Mouse (Mus musculus): ENCODE results near the gene Ovol3.
"Not testable (repeated sequence)": the region's sequence is repeated elsewhere in the genome, so short reads cannot be mapped to it uniquely, and the experiment has no call there.

Gene Ovol3

GRCm38 (mm10) chr7:30222205-30222604, 13.3 kb downstream of the Ovol3 start:
- DNase-seq, result no peak

DNA sequence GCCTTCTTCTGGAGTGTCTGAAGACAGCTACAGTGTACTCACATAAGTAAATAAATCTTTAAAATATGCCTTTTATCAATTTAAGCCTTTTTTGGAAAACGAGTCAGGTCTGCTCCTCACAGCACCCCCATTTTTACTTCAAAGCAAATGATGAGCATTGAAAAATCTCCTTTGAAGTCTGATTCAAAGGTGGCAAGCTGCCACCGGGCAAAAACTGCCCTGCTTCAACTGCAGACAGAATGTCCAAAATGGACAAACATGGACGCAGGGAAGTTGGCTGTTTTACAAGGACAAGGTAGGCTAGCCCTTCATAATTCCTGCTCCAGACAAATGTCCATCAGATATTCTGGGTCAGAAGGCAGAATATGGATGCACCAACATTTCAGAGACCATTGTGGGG, 14.1 kb downstream of the Ovol3 start:
- DNase-seq, result no peak

- DNase-seq, result peak in 1 of 2 experiments; percentile 39
Observed at GRCm38 (mm10) chr7:30220008-30220356, 15.5 kb downstream of the Ovol3 start.

GRCm38 (mm10) chr7:30219293-30220007, 16.1 kb downstream of the Ovol3 start:
- peak; percentile 84 to 88 for DNase-seq

- DNase-seq, result no peak
Observed at GRCm38 (mm10) chr7:30217277-30217676, 18.2 kb downstream of the Ovol3 start.

- peak; percentile 89 to 90 for DNase-seq
Observed at GRCm38 (mm10) chr7:30216723-30217151, 18.8 kb downstream of the Ovol3 start.

- DNase-seq, result no peak
Observed at GRCm38 (mm10) chr7:30215875-30216274, 19.6 kb downstream of the Ovol3 start.

DNA sequence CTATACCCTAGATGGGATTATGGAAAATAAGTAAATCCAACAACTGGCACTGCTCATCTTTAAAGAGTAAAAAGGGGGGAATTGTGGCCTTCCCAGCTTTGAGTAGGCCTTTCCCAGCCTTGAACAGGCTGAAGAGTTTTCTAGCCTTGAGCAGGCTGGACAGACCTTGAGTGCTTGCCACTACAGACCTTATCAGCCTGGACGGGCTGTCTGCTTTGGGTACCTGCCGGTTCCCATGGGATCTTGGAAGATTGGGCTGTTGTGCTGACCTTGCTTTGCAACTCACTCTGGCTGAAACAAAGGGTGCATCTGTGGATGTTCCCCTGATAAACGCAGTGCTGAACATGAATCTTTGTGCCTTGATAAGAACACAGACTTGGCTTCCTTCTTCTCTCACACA, 21.6 kb downstream of the Ovol3 start:
- DNase-seq, result no peak

- no peak for DNase-seq
Observed at GRCm38 (mm10) chr7:30211025-30211424, 24.5 kb downstream of the Ovol3 start.

DNA sequence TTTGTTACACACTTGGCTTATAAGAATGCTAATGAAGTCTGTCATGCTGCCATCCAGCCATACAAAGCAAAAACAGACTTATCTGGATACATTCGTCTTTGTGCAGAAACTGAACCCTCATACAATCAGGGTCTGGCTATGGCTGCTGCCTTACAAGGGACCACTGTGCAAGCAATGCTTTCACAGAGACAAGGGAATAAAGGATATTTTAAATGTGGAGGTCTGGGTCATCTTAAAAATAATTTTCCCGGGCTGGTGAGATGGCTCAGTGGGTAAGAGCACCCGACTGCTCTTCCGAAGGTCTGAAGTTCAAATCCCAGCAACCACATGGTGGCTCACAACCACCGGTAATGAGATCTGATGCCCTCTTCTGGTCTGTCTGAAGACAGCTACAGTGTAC, 29.2 kb downstream of the Ovol3 start:
- DNase-seq, result not testable (repeated sequence)

GRCm38 (mm10) chr7:30205383-30205782, 30.1 kb downstream of the Ovol3 start:
- DNase-seq, result peak; percentile 74 to 81

DNA sequence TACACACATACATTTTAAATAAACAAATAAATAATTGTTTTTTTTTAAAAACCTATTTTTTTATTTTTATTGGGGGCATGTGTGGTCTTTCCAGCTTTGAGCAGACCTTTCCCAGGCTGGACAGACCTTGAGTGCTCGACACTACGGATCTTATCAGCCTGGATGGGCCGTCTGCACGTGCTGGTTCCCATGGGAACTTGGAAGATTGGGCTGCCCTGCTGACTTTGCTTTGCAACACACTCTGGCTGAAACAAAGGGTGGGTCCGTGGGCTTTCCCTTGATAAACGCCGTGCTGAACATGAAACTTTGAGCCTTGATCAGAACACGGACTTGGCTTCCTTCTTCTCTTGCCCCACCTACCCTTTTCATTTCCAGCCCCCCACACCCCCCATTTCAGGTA, 31.1 kb downstream of the Ovol3 start:
- no peak for DNase-seq

DNA sequence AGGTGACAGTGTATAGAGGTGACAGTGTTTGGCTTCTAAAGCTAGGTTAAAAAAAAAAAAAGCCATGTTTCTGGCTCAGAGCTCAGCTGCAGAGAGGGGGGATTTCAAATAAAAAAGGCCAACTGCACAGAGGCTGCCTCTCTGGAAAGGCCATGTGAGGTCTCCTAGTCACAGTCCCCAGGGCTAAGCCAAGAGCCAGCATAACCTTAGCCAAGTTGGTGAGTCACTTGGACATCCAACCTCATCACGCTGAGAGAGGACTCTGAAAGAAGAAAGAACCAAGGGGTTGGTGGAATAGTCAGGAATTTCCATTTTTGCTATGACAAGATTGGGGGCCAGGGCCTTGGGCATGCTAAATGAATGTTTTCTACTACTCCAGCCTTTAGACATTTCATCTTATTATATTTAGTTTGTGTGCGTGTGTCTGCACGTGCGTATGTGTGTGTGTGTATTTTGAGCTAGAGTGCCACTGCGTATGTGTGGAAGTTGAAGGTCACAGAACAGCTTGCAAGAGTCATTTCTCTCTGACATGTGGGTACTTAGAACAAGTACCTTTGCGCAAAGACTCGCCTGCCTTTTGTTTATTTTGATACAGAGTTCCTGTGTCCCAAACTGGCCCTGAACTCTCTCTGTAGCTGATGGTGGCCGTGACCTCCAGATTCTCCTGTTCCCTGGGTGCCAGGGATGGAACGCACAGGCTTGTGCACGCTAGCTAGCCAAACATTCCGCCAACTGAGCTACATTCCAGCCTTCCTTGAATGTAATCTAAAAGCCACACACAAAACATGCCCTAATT, 32.4 kb downstream of the Ovol3 start:
- no peak for DNase-seq

- DNase-seq, result not testable (repeated sequence)
Observed at GRCm38 (mm10) chr7:30200661-30201060, 34.9 kb downstream of the Ovol3 start.

GRCm38 (mm10) chr7:30200200-30200599, 35.3 kb downstream of the Ovol3 start:
- DNase-seq, result no peak

- DNase-seq, result no peak
Observed at GRCm38 (mm10) chr7:30199498-30200139, 35.9 kb downstream of the Ovol3 start.

DNA sequence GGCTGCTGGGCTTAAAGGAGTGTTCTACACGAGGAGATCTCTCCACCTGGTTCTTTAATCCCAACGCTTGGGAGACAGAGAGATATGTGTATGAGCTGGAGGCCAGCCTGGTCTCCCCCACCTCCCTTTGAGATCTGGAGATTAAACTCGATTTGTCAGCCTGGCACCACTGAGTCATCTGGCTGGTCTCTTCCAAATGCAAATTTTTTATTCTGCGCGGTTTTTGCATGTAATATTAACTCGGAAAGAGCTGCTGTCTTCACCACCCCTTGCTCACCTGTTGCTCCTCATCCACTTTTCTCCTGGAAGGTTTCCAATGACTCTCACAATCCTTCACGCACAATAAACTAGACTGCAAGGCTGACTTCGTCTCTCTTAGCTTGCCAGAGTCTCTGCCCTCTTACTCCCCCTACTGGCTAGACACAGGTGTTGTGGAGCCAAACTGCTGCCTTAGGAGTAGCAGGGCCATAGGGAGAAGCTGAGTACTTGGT, 37.0 kb downstream of the Ovol3 start, which contains the start of gene Capns1:
Capns1 (minus strand) TSS at position 331 of the 491 bp plus-strand sequence.
- peak; percentile 54 to 70 for DNase-seq

GRCm38 (mm10) chr7:30197592-30198129, 37.9 kb downstream of the Ovol3 start:
- peak in 1 of 2 experiments; percentile 14 for DNase-seq

DNA sequence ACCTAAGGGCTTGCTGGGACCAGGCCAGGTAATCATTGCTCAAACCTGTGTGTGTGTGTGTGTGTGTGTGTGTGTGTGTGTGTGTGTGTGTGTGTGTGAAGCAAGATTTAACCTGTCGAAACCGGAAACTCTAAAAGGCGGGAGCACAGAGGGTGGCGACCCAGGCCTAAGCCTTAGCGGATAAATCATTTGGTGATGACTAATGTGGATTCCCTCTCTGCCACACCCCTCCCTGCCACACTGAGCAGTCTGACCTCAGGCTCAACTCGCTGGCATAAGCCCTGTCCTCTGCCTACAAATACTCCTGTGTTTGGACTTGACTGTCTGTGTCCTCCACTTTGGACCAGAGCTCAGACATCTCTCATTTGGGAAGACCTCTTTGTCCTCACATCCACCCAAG, 39.4 kb downstream of the Ovol3 start:
- no peak for DNase-seq

- DNase-seq, result no peak
Observed at GRCm38 (mm10) chr7:30195461-30195860, 40.1 kb downstream of the Ovol3 start.

- DNase-seq, result peak; percentile 98
Observed at GRCm38 (mm10) chr7:30194884-30195283, 40.6 kb downstream of the Ovol3 start.

GRCm38 (mm10) chr7:30194101-30194831, 41.3 kb downstream of the Ovol3 start:
- DNase-seq, result peak; percentile 64 to 72
